ENCODE assay signal across 10 mouse cellular contexts in genomic region chr1:194623641-194624040, GRCm38 (mm10). TPM values are rescaled to one million over a fixed set of nuclear protein-coding genes. Genes with fewer than 3 reads are reported as not detected.
A peak's percentile ranks its signal among the peaks of the same experiment; 100 is the strongest.
DNase-seq lines count a peak whose midpoint lies in the region; ATAC-seq and TF ChIP-seq lines count a peak whose summit lies in the region.
"Had no signal": no experiment of that assay in that cellular context is flagged by ENCODE, and none has a peak within 500 bp of the region (broad histone marks: within the 10 kb centered on the region; RNA-seq: fewer than 3 reads in every experiment).

No protein-coding gene starts in this region.

- H3K4me2 ChIP-seq in liver, postnatal 0 days (ENCODE audit: low read depth, low read length), result peak overlapping the region; percentile 29
- H3K4me2 ChIP-seq in liver, embryonic 12.5 days, result no peak overlapping the region
- H3K4me2 ChIP-seq in forebrain, postnatal 0 days (ENCODE audit: low read depth), result peak overlapping the region; percentile 89
- peak overlapping the region; percentile 21; the same call in 1 of the 2 replicates for H3K4me2 ChIP-seq in intestine, embryonic 16.5 days (ENCODE audit: low read depth, low read length)

- ATAC-seq in liver, postnatal 0 days, result no peak
- no peak for ATAC-seq in liver, embryonic 12.5 days
- no peak for ATAC-seq in forebrain, postnatal 0 days
- peak; percentile 8 for ATAC-seq in intestine, embryonic 16.5 days

- peaks cover 34% of the 10 kb centered on the region for H3K4me1 ChIP-seq in liver, postnatal 0 days (ENCODE audit: insufficient read depth)
- peaks cover 70% of the 10 kb centered on the region for H3K4me1 ChIP-seq in liver, embryonic 12.5 days
- H3K4me1 ChIP-seq in forebrain, postnatal 0 days (ENCODE audit: insufficient read depth), result peaks cover 40% of the 10 kb centered on the region
- H3K4me1 ChIP-seq in intestine, embryonic 16.5 days (ENCODE audit: control insufficient read depth, insufficient read depth, low read length), result peaks cover 29% of the 10 kb centered on the region
- peaks cover 10% of the 10 kb centered on the region for H3K4me1 ChIP-seq in olfactory bulb, adult 2 months (ENCODE audit: control insufficient read depth, insufficient read depth, low read length)

- no peak for TF ChIP-seq CTCF in liver, postnatal 0 days (IDR thresholded peaks at IDR 0.05; ENCODE audit: low read depth)
- no peak for TF ChIP-seq CTCF in forebrain, postnatal 0 days (IDR thresholded peaks at IDR 0.05; ENCODE audit: low read depth)
- TF ChIP-seq CTCF in olfactory bulb, adult 2 months (IDR thresholded peaks at IDR 0.05; ENCODE audit: insufficient read depth, low read depth, low read length), result no peak

- H3K4me3 ChIP-seq in liver, postnatal 0 days (ENCODE audit: low read depth, low read length), result no peak overlapping the region
- H3K4me3 ChIP-seq in liver, embryonic 12.5 days, result no peak overlapping the region
- H3K4me3 ChIP-seq in forebrain, postnatal 0 days (ENCODE audit: low read depth, low read length), result peak overlapping the region; percentile 85
- no peak overlapping the region; the same call in 1 of the 2 replicates for H3K4me3 ChIP-seq in intestine, embryonic 16.5 days (ENCODE audit: low read length)
- H3K4me3 ChIP-seq in olfactory bulb, adult 2 months (ENCODE audit: insufficient read depth, low read depth, low read length), result 0 out of 2 replicates have a peak overlapping the region, but pooled peaks have one; percentile 11

- H3K9me3 ChIP-seq in liver, postnatal 0 days (ENCODE audit: low read length), result no peaks in the 10 kb centered on the region
- H3K9me3 ChIP-seq in liver, embryonic 12.5 days (replicated peaks), result no peaks in the 10 kb centered on the region
- H3K9me3 ChIP-seq in forebrain, postnatal 0 days (ENCODE audit: low read length), result no peaks in the 10 kb centered on the region
- no peaks in the 10 kb centered on the region for H3K9me3 ChIP-seq in intestine, embryonic 16.5 days (ENCODE audit: control insufficient read depth, low read length)

- WGBS in liver, postnatal 0 days (ENCODE audit: insufficient replicate concordance), result 56% methylated on average over 3 of the region's 3 CpGs
- 69% methylated on average over 3 of the region's 3 CpGs for WGBS in liver, embryonic 12.5 days (ENCODE audit: insufficient replicate concordance)
- 70% methylated on average over 3 of the region's 3 CpGs for WGBS in forebrain, postnatal 0 days
- WGBS in intestine, embryonic 16.5 days, result 53% methylated on average over 3 of the region's 3 CpGs
- 84% methylated on average over 3 of the region's 3 CpGs for WGBS in olfactory bulb, adult 2 months

- TF ChIP-seq EP300 in liver, postnatal 0 days (IDR thresholded peaks at IDR 0.05; ENCODE audit: low read depth), result no peak

- no peak for TF ChIP-seq POLR2A in olfactory bulb, adult 2 months (IDR thresholded peaks at IDR 0.05; ENCODE audit: insufficient read depth, low read depth, low read length)

- no peak for DNase-seq in liver, postnatal 0 days
- DNase-seq in forebrain, postnatal 0 days, result no peak
- DNase-seq in right cerebral cortex, adult 18-20 months, result no peak
- DNase-seq in cerebellum, postnatal 14 days, result no peak
- DNase-seq in right cerebral cortex, postnatal 36 days (ENCODE audit: low spot score in 2 of 2), result no peak
- DNase-seq: gastrocnemius, postnatal 36 days; lung, adult 18-20 months had no signal

- no peak overlapping the region for H3K27ac ChIP-seq in liver, postnatal 0 days (ENCODE audit: low read depth)
- no peak overlapping the region for H3K27ac ChIP-seq in liver, embryonic 12.5 days
- H3K27ac ChIP-seq in forebrain, postnatal 0 days (ENCODE audit: low read depth, low read length), result peak overlapping the region; percentile 59
- no peak overlapping the region for H3K27ac ChIP-seq in intestine, embryonic 16.5 days (ENCODE audit: low read length)
- 0 out of 2 replicates have a peak overlapping the region, but pooled peaks have one; percentile 17 for H3K27ac ChIP-seq in olfactory bulb, adult 2 months (ENCODE audit: insufficient read depth, low read depth, low read length)

- no peak overlapping the region for H3K9ac ChIP-seq in liver, postnatal 0 days (replicated peaks)
- H3K9ac ChIP-seq in liver, embryonic 12.5 days, result no peak overlapping the region
- H3K9ac ChIP-seq in forebrain, postnatal 0 days, result peak overlapping the region; percentile 97
- H3K9ac ChIP-seq in intestine, embryonic 16.5 days (ENCODE audit: low read depth, low read length), result no peak overlapping the region

- no peaks in the 10 kb centered on the region for H3K36me3 ChIP-seq in liver, postnatal 0 days (replicated peaks; ENCODE audit: insufficient read depth, low read length)
- H3K36me3 ChIP-seq in liver, embryonic 12.5 days, result no peaks in the 10 kb centered on the region
- no peaks in the 10 kb centered on the region for H3K36me3 ChIP-seq in forebrain, postnatal 0 days (ENCODE audit: insufficient read depth)
- H3K36me3 ChIP-seq in intestine, embryonic 16.5 days (ENCODE audit: control insufficient read depth, insufficient read depth, low read length), result no peaks in the 10 kb centered on the region

- no peaks in the 10 kb centered on the region for H3K27me3 ChIP-seq in liver, postnatal 0 days (ENCODE audit: insufficient read depth, low read length)
- H3K27me3 ChIP-seq in liver, embryonic 12.5 days (replicated peaks), result peaks cover 23% of the 10 kb centered on the region; the same call in 1 of the 2 replicates
- H3K27me3 ChIP-seq in forebrain, postnatal 0 days (ENCODE audit: insufficient read depth, low read length), result no peaks in the 10 kb centered on the region
- no peaks in the 10 kb centered on the region for H3K27me3 ChIP-seq in intestine, embryonic 16.5 days (replicated peaks; ENCODE audit: control insufficient read depth, insufficient read depth, low read length)

RNA-seq across cellular contexts. Expression of gene Plxna2, which starts 5.6 kb away (rescaled TPM):
- 1.5 and 2.3 TPM in 2 replicates for polyA plus RNA-seq in liver, postnatal 0 days (2015; fragmentation: Nextera tagmentation; extraction: Ambion mirVana)
- polyA plus RNA-seq in liver, embryonic 12.5 days (2016; fragmentation: Nextera tagmentation; extraction: Ambion mirVana), result 1.8 and 2.1 TPM in 2 replicates
- 69.3 and 83.6 TPM in 2 replicates for total RNA-seq in forebrain, postnatal 0 days (2014; rRNA removed)
- 14.5 and 18.6 TPM in 2 replicates for polyA plus RNA-seq in forebrain, postnatal 0 days (2015; fragmentation: Nextera tagmentation; extraction: Ambion mirVana)
- 4.3 and 4.6 TPM in 2 replicates for polyA plus RNA-seq in intestine, embryonic 16.5 days (2015; fragmentation: Nextera tagmentation; extraction: Ambion mirVana)
- not detected in 2 replicates for polyA plus RNA-seq in olfactory bulb, adult 2 months (2012; ENCODE audit: insufficient read depth, insufficient read length, low replicate concordance, missing spikeins)

Comparison
In these comparisons a context has a peak if more than half of its experiments do, and no peak if none do; other contexts are left out.
1. H3K27ac ChIP-seq: peak in forebrain, postnatal 0 days (single experiment) and olfactory bulb, adult 2 months (single experiment); none in liver, postnatal 0 days (single experiment), liver, embryonic 12.5 days (single experiment) and intestine, embryonic 16.5 days (single experiment).
2. H3K4me3 ChIP-seq: peak in forebrain, postnatal 0 days (single experiment) and olfactory bulb, adult 2 months (single experiment); none in liver, postnatal 0 days (single experiment), liver, embryonic 12.5 days (single experiment) and intestine, embryonic 16.5 days (single experiment).